ENCODE assay signal across 1 mouse cellular context in genomic region chr13:17944078-17944917, GRCm38 (mm10).
A peak's percentile ranks its signal among the peaks of the same experiment; 100 is the strongest.
TF ChIP-seq lines count a peak whose summit lies in the region.

Rala (minus strand) TSS chr13:17944239.

TF ChIP-seq in CH12.LX, 34 proteins besides CTCF, POLR2A, EP300 and RAD21 (continued from another document):
- TF ChIP-seq JUND (conservative IDR thresholded peaks at IDR 0.05; ENCODE audit: low read depth, low read length) (no peak), TCF12 (IDR thresholded peaks at IDR 0.05; ENCODE audit: low read depth, low read length) (peak; percentile 83), BHLHE40 (IDR thresholded peaks at IDR 0.05; ENCODE audit: low read depth, low read length) (no peak), USF1 (IDR thresholded peaks at IDR 0.05; ENCODE audit: low read depth, low read length) (no peak), UBTF (IDR thresholded peaks at IDR 0.05; ENCODE audit: low read depth, low read length) (0 out of 2 replicates have a peak, but pooled peaks have one; percentile 28), SMC3 (IDR thresholded peaks at IDR 0.05; ENCODE audit: low read depth, low read length) (no peak), MAFK (IDR thresholded peaks at IDR 0.05; ENCODE audit: insufficient replicate concordance, low read length) (no peak), ETS1 (conservative IDR thresholded peaks at IDR 0.05; ENCODE audit: low read depth, low read length) (no peak), MYC (IDR thresholded peaks at IDR 0.05; ENCODE audit: low read depth, low read length) (no peak), HCFC1 (IDR thresholded peaks at IDR 0.05; ENCODE audit: low read depth, low read length) (peak; percentile 83), TBP (conservative IDR thresholded peaks at IDR 0.05; ENCODE audit: low read depth, low read length) (no peak), ZC3H11A (IDR thresholded peaks at IDR 0.05; ENCODE audit: low read depth, low read length) (no peak), CHD1 (IDR thresholded peaks at IDR 0.05; ENCODE audit: low read depth, low read length) (peak; percentile 35; the same call in 1 of the 2 replicates), PAX5 (IDR thresholded peaks at IDR 0.05; ENCODE audit: low read length) (no peak), JUN (IDR thresholded peaks at IDR 0.05; ENCODE audit: insufficient read depth, low read depth, low read length) (no peak), IRF4 (IDR thresholded peaks at IDR 0.05; ENCODE audit: low read depth, low read length) (peak; percentile 25; the same call in 1 of the 2 replicates), NELFE (IDR thresholded peaks at IDR 0.05; ENCODE audit: low read depth, low read length) (peak; percentile 85), GABPA (IDR thresholded peaks at IDR 0.05; ENCODE audit: insufficient replicate concordance, low read depth, low read length) (no peak), CHD2 (IDR thresholded peaks at IDR 0.05; ENCODE audit: low read length) (peak; percentile 78)
